Mouse (Mus musculus): ENCODE measurements at regions not wholly inside any gene's neighbourhood (a gene's known extent, or its start where the extent isn't known, plus 50 kb on each side); places are given as distances from the start of the nearest gene placed in this dataset.

GRCm38 (mm10) chr10:117479721-117480455 is 100.1 kb upstream of the Cpsf6 start:
- no peak for DNase-seq (ENCODE audit: low spot score)
- Histone ChIP-seq H3K9me3 (replicated peaks) (no peaks in the 10 kb centered on the region), H3K36me3 (no peaks in the 10 kb centered on the region), H3K27ac (replicated peaks) (no peak overlapping the region), H3K4me1 (peaks cover 17% of the 10 kb centered on the region), H3K4me3 (no peak overlapping the region), H3K27me3 (ENCODE audit: low read depth, poor library complexity, severe bottlenecking) (peaks cover 62% of the 10 kb centered on the region)
- 87% methylated on average over 12 of the region's 12 CpGs for WGBS

- peaks cover 6% of the 10 kb centered on the region; the same call in 1 of the 2 replicates for H3K9me3 ChIP-seq (replicated peaks)
- H3K4me3 ChIP-seq: no peak overlapping the region
- no peak overlapping the region for H3K27ac ChIP-seq (replicated peaks)
- WGBS: 64% methylated on average over 4 of the region's 4 CpGs
- H3K4me1 ChIP-seq: peaks cover 17% of the 10 kb centered on the region
- peaks cover 72% of the 10 kb centered on the region for H3K27me3 ChIP-seq (ENCODE audit: low read depth, poor library complexity, severe bottlenecking)
- no peaks in the 10 kb centered on the region for H3K36me3 ChIP-seq
- DNase-seq (ENCODE audit: low spot score): no peak
Observed at GRCm38 (mm10) chr10:117478931-117479280, 99.1 kb upstream of the Cpsf6 start.

GRCm38 (mm10) chr10:117478202-117478930 is 98.6 kb upstream of the Cpsf6 start:
- peak; percentile 83 for DNase-seq (ENCODE audit: low spot score)
- WGBS: 44% methylated on average over 23 of the region's 23 CpGs

GRCm38 (mm10) chr10:117477331-117478201 is 97.8 kb upstream of the Cpsf6 start:
- DNase-seq (ENCODE audit: low spot score): no peak
- Histone ChIP-seq H3K36me3 (no peaks in the 10 kb centered on the region), H3K27ac (replicated peaks) (peak overlapping the region; percentile 68; the same call in 1 of the 2 replicates), H3K27me3 (ENCODE audit: low read depth, poor library complexity, severe bottlenecking) (peaks cover 72% of the 10 kb centered on the region), H3K9me3 (replicated peaks) (peaks cover 11% of the 10 kb centered on the region; the same call in 1 of the 2 replicates), H3K4me1 (peaks cover 17% of the 10 kb centered on the region), H3K4me3 (peak overlapping the region; percentile 42)
- WGBS: 60% methylated on average over 12 of the region's 12 CpGs

More at GRCm38 (mm10) chr10:117478202-117478930, 98.6 kb upstream of the Cpsf6 start:
- Histone ChIP-seq H3K36me3 (no peaks in the 10 kb centered on the region), H3K9me3 (replicated peaks) (peaks cover 11% of the 10 kb centered on the region; the same call in 1 of the 2 replicates), H3K27me3 (ENCODE audit: low read depth, poor library complexity, severe bottlenecking) (peaks cover 76% of the 10 kb centered on the region), H3K27ac (replicated peaks) (peak overlapping the region; percentile 68), H3K4me3 (peak overlapping the region; percentile 42), H3K4me1 (peaks cover 17% of the 10 kb centered on the region)

- H3K9me3 ChIP-seq (replicated peaks): peaks cover 11% of the 10 kb centered on the region; the same call in 1 of the 2 replicates
- peaks cover 60% of the 10 kb centered on the region for H3K27me3 ChIP-seq (ENCODE audit: low read depth, poor library complexity, severe bottlenecking)
- peaks cover 25% of the 10 kb centered on the region for H3K4me1 ChIP-seq
- WGBS: 91% methylated on average over 13 of the region's 13 CpGs
- DNase-seq (ENCODE audit: low spot score): no peak
- no peak overlapping the region for H3K27ac ChIP-seq (replicated peaks)
- no peaks in the 10 kb centered on the region for H3K36me3 ChIP-seq
- H3K4me3 ChIP-seq: no peak overlapping the region
Observed at GRCm38 (mm10) chr10:117475086-117475945, 95.5 kb upstream of the Cpsf6 start.

- H3K4me3 ChIP-seq: no peak overlapping the region
- peaks cover 11% of the 10 kb centered on the region; the same call in 1 of the 2 replicates for H3K9me3 ChIP-seq (replicated peaks)
- 95% methylated on average over 4 of the region's 4 CpGs for WGBS
- H3K4me1 ChIP-seq: peaks cover 25% of the 10 kb centered on the region
- peaks cover 52% of the 10 kb centered on the region for H3K27me3 ChIP-seq (ENCODE audit: low read depth, poor library complexity, severe bottlenecking)
- H3K27ac ChIP-seq (replicated peaks): no peak overlapping the region
- no peak for DNase-seq (ENCODE audit: low spot score)
- H3K36me3 ChIP-seq: no peaks in the 10 kb centered on the region
Observed at GRCm38 (mm10) chr10:117474351-117475085, 94.7 kb upstream of the Cpsf6 start.

- no peak overlapping the region for H3K4me3 ChIP-seq
- 91% methylated on average over 4 of the region's 4 CpGs for WGBS
- H3K27me3 ChIP-seq (ENCODE audit: low read depth, poor library complexity, severe bottlenecking): peaks cover 42% of the 10 kb centered on the region
- no peak for DNase-seq (ENCODE audit: low spot score)
- no peak overlapping the region for H3K27ac ChIP-seq (replicated peaks)
- H3K36me3 ChIP-seq: no peaks in the 10 kb centered on the region
- H3K4me1 ChIP-seq: peaks cover 19% of the 10 kb centered on the region
- H3K9me3 ChIP-seq (replicated peaks): peaks cover 11% of the 10 kb centered on the region; the same call in 1 of the 2 replicates
Observed at GRCm38 (mm10) chr10:117473471-117473870, 93.7 kb upstream of the Cpsf6 start.

- 85% methylated on average over 4 of the region's 4 CpGs for WGBS
- H3K36me3 ChIP-seq: no peaks in the 10 kb centered on the region
Observed at GRCm38 (mm10) chr10:117472568-117472930, 92.7 kb upstream of the Cpsf6 start.

GRCm38 (mm10) chr10:117471818-117472567 is 92.2 kb upstream of the Cpsf6 start:
- Histone ChIP-seq H3K36me3 (no peaks in the 10 kb centered on the region), H3K4me1 (peaks cover 8% of the 10 kb centered on the region), H3K4me3 (no peak overlapping the region), H3K27me3 (ENCODE audit: low read depth, poor library complexity, severe bottlenecking) (peaks cover 33% of the 10 kb centered on the region), H3K9me3 (replicated peaks) (peaks cover 11% of the 10 kb centered on the region; the same call in 1 of the 2 replicates), H3K27ac (replicated peaks) (no peak overlapping the region)
- DNase-seq (ENCODE audit: low spot score): no peak
- WGBS: 79% methylated on average over 11 of the region's 11 CpGs

More at GRCm38 (mm10) chr10:117472568-117472930, 92.7 kb upstream of the Cpsf6 start:
- Histone ChIP-seq H3K27me3 (ENCODE audit: low read depth, poor library complexity, severe bottlenecking) (peaks cover 38% of the 10 kb centered on the region), H3K4me3 (no peak overlapping the region), H3K4me1 (peaks cover 10% of the 10 kb centered on the region), H3K27ac (replicated peaks) (no peak overlapping the region), H3K9me3 (replicated peaks) (peaks cover 11% of the 10 kb centered on the region; the same call in 1 of the 2 replicates)
- no peak for DNase-seq (ENCODE audit: low spot score)

- Histone ChIP-seq H3K27ac (replicated peaks) (no peak overlapping the region), H3K4me1 (peaks cover 8% of the 10 kb centered on the region), H3K36me3 (no peaks in the 10 kb centered on the region), H3K27me3 (ENCODE audit: low read depth, poor library complexity, severe bottlenecking) (peaks cover 33% of the 10 kb centered on the region), H3K9me3 (replicated peaks) (peaks cover 11% of the 10 kb centered on the region; the same call in 1 of the 2 replicates), H3K4me3 (no peak overlapping the region)
- WGBS: 74% methylated on average over 8 of the region's 8 CpGs
- DNase-seq (ENCODE audit: low spot score): no peak
Observed at GRCm38 (mm10) chr10:117471036-117471817, 91.4 kb upstream of the Cpsf6 start.

Data from midbrain, embryonic 10.5 days (tissue).